Mouse (Mus musculus) forebrain, embryonic 13.5 days (tissue): ENCODE results near the gene Gm10228. TPM values are rescaled to one million over a fixed set of nuclear protein-coding genes. Genes with fewer than 3 reads are reported as not detected.
"Not testable (repeated sequence)": the region's sequence is repeated elsewhere in the genome, so short reads cannot be mapped to it uniquely, and the experiment has no call there.

Source experiments
- ATAC-seq: fragments of 200-750 bp; cut with Nextera tagmentation; 2 replicates; pipeline ENCODE4 v1.8.0; 2017
- H3K27ac ChIP-seq: fragments of 300-500 bp; sonication (generic); 2 replicates; pipeline ENCODE4 v1.5.1; 2015; ENCODE audit warnings: inconsistent platforms, mild to moderate bottlenecking, moderate library complexity
- H3K27me3 ChIP-seq: fragments of 300-500 bp; sonication (generic); 2 replicates; pipeline ENCODE4 v1.6.1; 2015; ENCODE audit warnings: mild to moderate bottlenecking, inconsistent platforms
- H3K36me3 ChIP-seq: fragments of 300-500 bp; sonication (generic); 2 replicates; pipeline ENCODE4 v1.6.1; 2015; ENCODE audit warnings: mild to moderate bottlenecking, inconsistent platforms; ENCODE audit not compliant: poor library complexity, severe bottlenecking
- H3K4me1 ChIP-seq: fragments of 300-500 bp; sonication (generic); 2 replicates; pipeline ENCODE4 v1.6.1; 2015; ENCODE audit warnings: inconsistent platforms
- H3K4me2 ChIP-seq: fragments of 300-500 bp; sonication (generic); 2 replicates; pipeline ENCODE4 v1.6.1; 2015; ENCODE audit warnings: inconsistent platforms, mild to moderate bottlenecking, moderate library complexity
- H3K4me3 ChIP-seq: fragments of 300-500 bp; sonication (generic); 2 replicates; pipeline ENCODE4 v1.5.1; 2015; ENCODE audit warnings: mild to moderate bottlenecking, inconsistent platforms
- H3K9ac ChIP-seq: fragments of 300-500 bp; sonication (generic); 2 replicates; pipeline ENCODE4 v1.6.1; 2015; ENCODE audit warnings: mild to moderate bottlenecking, inconsistent platforms
- H3K9me3 ChIP-seq: fragments of 300-500 bp; sonication (generic); replicated peaks from 2 replicates; pipeline ENCODE4 v1.6.1; 2016; ENCODE audit warnings: inconsistent platforms
- WGBS: fragments of 180-500 bp; shearing (Covaris S2); methylation state at CpG from one replicate; pipeline ENCODE4 v1.1.7; 2015; 5-methylcytosine and 5-hydroxymethylcytosine counted together
- polyA plus RNA-seq: library from polyadenylated mRNA; unstranded; fragments of >200 nt; fragmentation: Nextera tagmentation; extraction: Ambion mirVana; gene quantifications from 2 replicates; pipeline ENCODE4 v1.2.1, GENCODE M21; 2015

Gene Gm10228
- not detected in 2 replicates for polyA plus RNA-seq

GRCm38 (mm10) chr16:89041372-89041771, at the start of gene Gm10228:
TSS of gene Gm10228 (minus strand) at chr16:89041472.
- not testable (repeated sequence) for H3K4me2 ChIP-seq, H3K36me3 ChIP-seq, ATAC-seq, H3K4me3 ChIP-seq, H3K27ac ChIP-seq, H3K9ac ChIP-seq, H3K4me1 ChIP-seq, H3K27me3 ChIP-seq, H3K9me3 ChIP-seq
- WGBS, result 93% methylated on average over 2 of the region's 4 CpGs

- H3K27me3 ChIP-seq, ATAC-seq, H3K27ac ChIP-seq, H3K36me3 ChIP-seq, H3K9ac ChIP-seq, H3K9me3 ChIP-seq, H3K4me1 ChIP-seq, H3K4me3 ChIP-seq, H3K4me2 ChIP-seq: not testable (repeated sequence)
- WGBS, result 77% methylated on average over 2 of the region's 2 CpGs
These were observed 29.8 kb upstream of the Gm10228 start for GRCm38 (mm10) chr16:89071041-89071440.

DNA sequence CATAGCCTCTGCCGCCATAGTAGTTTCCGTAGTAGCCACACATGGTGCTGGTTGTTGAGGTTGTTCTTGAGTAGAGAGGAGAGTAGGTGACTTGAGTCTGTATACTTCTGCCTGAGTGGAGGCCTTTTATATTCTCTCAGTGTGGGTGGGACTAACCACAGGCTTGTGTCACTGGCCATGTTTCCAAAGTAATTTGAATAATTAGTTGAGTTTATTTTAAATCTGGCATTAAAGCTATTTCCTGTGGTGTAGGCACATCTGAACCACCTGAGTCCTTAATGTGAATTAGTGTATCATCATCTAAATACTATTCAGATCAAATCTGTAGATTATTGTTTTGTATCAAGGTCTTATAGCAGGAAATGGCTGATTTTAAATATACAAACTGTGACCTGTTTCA, 22.6 kb upstream of the Gm10228 start, which contains the start of gene 1110025L11Rik:
TSS of gene 1110025L11Rik (minus strand) at position 101 of the 400 bp plus-strand sequence.
- H3K9me3 ChIP-seq, H3K27me3 ChIP-seq, H3K36me3 ChIP-seq, H3K4me1 ChIP-seq, H3K4me2 ChIP-seq, H3K4me3 ChIP-seq, H3K9ac ChIP-seq, H3K27ac ChIP-seq, ATAC-seq: not testable (repeated sequence)
- WGBS, result no CpG with 5 or more reads among the region's 2 CpGs

DNA sequence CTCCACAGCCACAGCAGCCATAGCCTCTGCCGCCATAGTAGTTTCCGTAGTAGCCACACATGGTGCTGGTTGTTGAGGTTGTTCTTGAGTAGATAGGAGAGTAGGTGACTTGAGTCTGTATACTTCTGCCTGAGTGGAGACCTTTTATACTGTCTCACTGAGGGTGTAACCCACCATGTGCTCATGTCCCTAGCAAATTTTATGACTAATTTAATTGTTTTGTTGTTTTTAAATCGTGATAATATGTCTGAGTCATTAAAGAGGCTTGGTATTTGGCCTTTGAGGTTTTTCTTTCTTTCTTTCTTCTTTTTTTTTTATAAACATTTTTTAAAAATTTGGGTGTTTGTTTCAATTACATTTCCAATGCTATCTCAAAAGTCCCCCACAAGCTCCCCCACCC, 6.5 kb upstream of the Gm10228 start, which contains the start of gene Krtap6-5:
TSS of gene Krtap6-5 (minus strand) at position 101 of the 400 bp plus-strand sequence.
- H3K27ac ChIP-seq, result no peak within 1 kb of the TSS
- H3K9ac ChIP-seq, result no peak within 1 kb of the TSS
- H3K4me2 ChIP-seq, result no peak within 1 kb of the TSS
- ATAC-seq, result no peak
- H3K36me3 ChIP-seq, result no peaks in the 10 kb centered on the region
- WGBS, result 89% methylated on average over 3 of the region's 3 CpGs
- no peaks in the 10 kb centered on the region for H3K4me1 ChIP-seq
- H3K4me3 ChIP-seq, result no peak within 1 kb of the TSS
- no peaks in the 10 kb centered on the region for H3K9me3 ChIP-seq
- H3K27me3 ChIP-seq, result no peaks in the 10 kb centered on the region

GRCm38 (mm10) chr16:89031399-89031798, 9.9 kb downstream of the Gm10228 start, which contains the start of gene Krtap6-1:
TSS of gene Krtap6-1 (plus strand) at chr16:89031699.
- not testable (repeated sequence) for H3K36me3 ChIP-seq, H3K4me1 ChIP-seq, H3K9me3 ChIP-seq, H3K4me2 ChIP-seq, H3K27ac ChIP-seq, H3K27me3 ChIP-seq, ATAC-seq, H3K9ac ChIP-seq, H3K4me3 ChIP-seq
- 90% methylated on average over 3 of the region's 3 CpGs for WGBS

DNA sequence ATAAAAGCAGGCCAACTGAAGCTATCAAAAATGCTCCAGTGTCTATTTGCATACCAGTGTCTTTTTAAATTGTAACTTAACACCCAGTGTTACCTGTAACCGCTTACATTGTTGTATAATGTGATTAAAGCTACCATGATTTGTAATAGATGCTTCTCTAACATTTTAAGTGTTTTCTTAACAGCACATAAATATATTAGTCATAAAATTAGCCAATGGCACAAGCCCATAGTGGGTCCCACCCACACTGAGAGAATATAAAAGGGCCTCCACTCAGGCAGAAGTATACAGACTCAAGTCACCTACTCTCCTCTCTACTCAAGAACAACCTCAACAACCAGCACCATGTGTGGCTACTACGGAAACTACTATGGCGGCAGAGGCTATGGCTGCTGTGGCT, 26.3 kb downstream of the Gm10228 start, which contains the start of gene Gm10229:
TSS of gene Gm10229 (plus strand) at position 301 of the 400 bp plus-strand sequence.
- not testable (repeated sequence) for H3K4me2 ChIP-seq, H3K36me3 ChIP-seq, H3K4me3 ChIP-seq, H3K27me3 ChIP-seq, ATAC-seq, H3K4me1 ChIP-seq, H3K9ac ChIP-seq, H3K9me3 ChIP-seq, H3K27ac ChIP-seq
- 95% methylated on average over 3 of the region's 3 CpGs for WGBS

- Histone ChIP-seq H3K4me2 (no peak overlapping the region), H3K36me3 (no peaks in the 10 kb centered on the region), H3K27ac (no peak overlapping the region), H3K27me3 (no peaks in the 10 kb centered on the region), H3K9me3 (no peaks in the 10 kb centered on the region), H3K4me3 (no peak overlapping the region), H3K9ac (no peak overlapping the region), H3K4me1 (no peaks in the 10 kb centered on the region)
- no peak for ATAC-seq
- 98% methylated on average over 3 of the region's 3 CpGs for WGBS
These were observed 27.3 kb downstream of the Gm10228 start for GRCm38 (mm10) chr16:89013973-89014372.

DNA sequence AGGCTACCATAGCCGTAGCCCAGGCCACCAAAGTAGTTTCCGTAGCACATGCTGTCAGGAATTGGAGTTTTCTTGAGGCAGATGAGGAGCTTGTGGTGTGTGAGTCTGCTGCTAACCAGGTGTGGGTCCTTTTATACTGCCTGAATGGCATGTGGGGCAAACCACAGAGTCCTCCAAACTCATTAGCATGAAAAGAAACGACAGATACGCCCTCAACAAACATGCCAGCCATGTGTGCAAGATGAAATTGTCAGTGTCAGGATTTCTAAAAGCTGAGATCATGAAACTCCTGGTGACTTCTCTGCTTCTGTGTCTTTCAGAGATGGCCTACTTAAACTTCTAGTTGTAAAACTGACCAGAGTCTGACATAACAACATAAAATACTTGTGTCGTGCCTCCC, 30.6 kb downstream of the Gm10228 start, which contains the start of gene Krtap22-2:
TSS of gene Krtap22-2 (minus strand) at position 101 of the 400 bp plus-strand sequence.
- Histone ChIP-seq H3K36me3 (no peaks in the 10 kb centered on the region), H3K4me1 (no peaks in the 10 kb centered on the region), H3K4me3 (no peak within 1 kb of the TSS), H3K9ac (no peak within 1 kb of the TSS), H3K4me2 (no peak within 1 kb of the TSS), H3K27ac (no peak within 1 kb of the TSS), H3K27me3 (no peaks in the 10 kb centered on the region), H3K9me3 (no peaks in the 10 kb centered on the region)
- WGBS, result 86% methylated on average over 5 of the region's 5 CpGs
- ATAC-seq, result no peak

Other genes with a start within 250 kb of the Gm10228 start
- gene Gm20741, start 229.3 kb downstream of the Gm10228 start, polyA plus RNA-seq, result not detected in 2 replicates
- not detected in 2 replicates for gene Krtap15, start 221.3 kb downstream of the Gm10228 start, polyA plus RNA-seq
- gene Krtap14, start 215.3 kb downstream of the Gm10228 start, polyA plus RNA-seq, result not detected in 2 replicates
- gene Krtap19-1, start 172.1 kb downstream of the Gm10228 start, polyA plus RNA-seq, result not detected in 2 replicates
- not detected in 2 replicates for gene Krtap19-2, start 167.2 kb downstream of the Gm10228 start, polyA plus RNA-seq
- not detected in 2 replicates for gene Krtap19-3, start 163.4 kb downstream of the Gm10228 start, polyA plus RNA-seq
- not detected in 2 replicates for gene Krtap19-4, start 156.4 kb downstream of the Gm10228 start, polyA plus RNA-seq
- gene Krtap19-5, start 145.0 kb downstream of the Gm10228 start, polyA plus RNA-seq, result not detected in 2 replicates
- not detected in 2 replicates for gene Krtap19-9b, start 109.2 kb downstream of the Gm10228 start, polyA plus RNA-seq
- not detected in 2 replicates for gene Krtap16-3, start 78.6 kb downstream of the Gm10228 start, polyA plus RNA-seq
- not detected in 2 replicates for gene Krtap22-2, start 30.7 kb downstream of the Gm10228 start, polyA plus RNA-seq
- gene Gm10229, start 26.2 kb downstream of the Gm10228 start, polyA plus RNA-seq, result not detected in 2 replicates
- not detected in 2 replicates for gene Krtap6-1, start 9.8 kb downstream of the Gm10228 start, polyA plus RNA-seq
- gene Krtap6-5, start 6.4 kb upstream of the Gm10228 start, polyA plus RNA-seq, result not detected in 2 replicates
- gene 1110025L11Rik, start 22.5 kb upstream of the Gm10228 start, polyA plus RNA-seq, result not detected in 2 replicates
- not detected in 2 replicates for gene Krtap6-3, start 42.5 kb upstream of the Gm10228 start, polyA plus RNA-seq
- not detected in 2 replicates for gene Gm6358, start 99.4 kb upstream of the Gm10228 start, polyA plus RNA-seq
- gene Gm10061, start 109.6 kb upstream of the Gm10228 start, polyA plus RNA-seq, result not detected in 2 replicates
- gene Gm9789, start 116.5 kb upstream of the Gm10228 start, polyA plus RNA-seq, result not detected in 2 replicates
- not detected in 2 replicates for gene Gm7735, start 128.0 kb upstream of the Gm10228 start, polyA plus RNA-seq
- gene 1110057P08Rik, start 133.3 kb upstream of the Gm10228 start, polyA plus RNA-seq, result not detected in 2 replicates
- gene Krtap20-2, start 164.4 kb upstream of the Gm10228 start, polyA plus RNA-seq, result not detected in 2 replicates